Mouse (Mus musculus): ENCODE data around the gene Ikzf5. TPM values are rescaled to one million over a fixed set of nuclear protein-coding genes. Genes with fewer than 3 reads are reported as not detected.
"Not testable (repeated sequence)": the region's sequence is repeated elsewhere in the genome, so short reads cannot be mapped to it uniquely, and the experiment has no call there.

Gene Ikzf5
- polyA plus RNA-seq (2016; fragmentation: Nextera tagmentation; extraction: Ambion mirVana) = 20.2 and 21.2 TPM in 2 replicates

- peak within 1 kb of the TSS; percentile 93 for H3K27ac ChIP-seq
- whole genome bisulfite sequencing = under 1% methylated on average over 42 of the region's 42 CpGs
Observed at GRCm38 (mm10) chr7:131410416-131411058, at the start of gene Ikzf5, which contains the start of gene Acadsb. Ikzf5 (minus strand) TSS chr7:131410521. Acadsb (plus strand) TSS chr7:131410601.

GRCm38 (mm10) chr7:131456714-131457113 is 46.4 kb upstream of the Ikzf5 start:
- Histone ChIP-seq H3K27ac (no peak overlapping the region), H3K27me3 (ENCODE audit: low read depth, poor library complexity, severe bottlenecking) (no peaks in the 10 kb centered on the region), H3K36me3 (no peaks in the 10 kb centered on the region), H3K4me1 (no peaks in the 10 kb centered on the region), H3K4me3 (no peak overlapping the region), H3K9me3 (replicated peaks) (no peaks in the 10 kb centered on the region)
- WGBS = 88% methylated on average over 5 of the region's 5 CpGs
- no peak for DNase-seq (ENCODE audit: low spot score)

More at GRCm38 (mm10) chr7:131410416-131411058, at the start of gene Ikzf5, which contains the start of gene Acadsb:
- DNase-seq (ENCODE audit: low spot score) = peak; percentile 97
- Histone ChIP-seq H3K4me3 (peak within 1 kb of the TSS; percentile 90), H3K9me3 (replicated peaks) (no peaks in the 10 kb centered on the region), H3K4me1 (peaks cover 21% of the 10 kb centered on the region), H3K36me3 (peaks cover 16% of the 10 kb centered on the region), H3K27me3 (ENCODE audit: low read depth, poor library complexity, severe bottlenecking) (no peaks in the 10 kb centered on the region)

GRCm38 (mm10) chr7:131437051-131437450 is 26.7 kb upstream of the Ikzf5 start:
- H3K4me1 ChIP-seq = no peaks in the 10 kb centered on the region
- no peak for DNase-seq (ENCODE audit: low spot score)
- H3K9me3 ChIP-seq (replicated peaks) = no peaks in the 10 kb centered on the region
- H3K4me3 ChIP-seq = no peak overlapping the region
- H3K27me3 ChIP-seq (ENCODE audit: low read depth, poor library complexity, severe bottlenecking) = no peaks in the 10 kb centered on the region
- 65% methylated on average over 3 of the region's 3 CpGs for WGBS
- no peak overlapping the region for H3K27ac ChIP-seq
- H3K36me3 ChIP-seq = no peaks in the 10 kb centered on the region; the same call in 1 of the 2 replicates

- H3K4me1 ChIP-seq = no peaks in the 10 kb centered on the region
- H3K36me3 ChIP-seq = peaks cover 14% of the 10 kb centered on the region
- WGBS = 80% methylated on average over 1 of the region's 1 CpGs
- no peak overlapping the region for H3K27ac ChIP-seq
- H3K27me3 ChIP-seq (ENCODE audit: low read depth, poor library complexity, severe bottlenecking) = no peaks in the 10 kb centered on the region
- DNase-seq (ENCODE audit: low spot score) = no peak
- no peak overlapping the region for H3K4me3 ChIP-seq
- no peaks in the 10 kb centered on the region for H3K9me3 ChIP-seq (replicated peaks)
Observed at GRCm38 (mm10) chr7:131434276-131434675, 24.0 kb upstream of the Ikzf5 start.

GRCm38 (mm10) chr7:131432244-131432643 is 21.9 kb upstream of the Ikzf5 start:
- H3K36me3 ChIP-seq = peaks cover 17% of the 10 kb centered on the region
- peak; percentile 45 for DNase-seq (ENCODE audit: low spot score)

GRCm38 (mm10) chr7:131427331-131427730 is 17.0 kb upstream of the Ikzf5 start:
- Histone ChIP-seq H3K9me3 (replicated peaks) (no peaks in the 10 kb centered on the region), H3K4me1 (no peaks in the 10 kb centered on the region), H3K27ac (no peak overlapping the region), H3K27me3 (ENCODE audit: low read depth, poor library complexity, severe bottlenecking) (no peaks in the 10 kb centered on the region), H3K4me3 (no peak overlapping the region), H3K36me3 (peaks cover 21% of the 10 kb centered on the region)
- 90% methylated on average over 5 of the region's 5 CpGs for WGBS
- no peak for DNase-seq (ENCODE audit: low spot score)

More at GRCm38 (mm10) chr7:131432244-131432643, 21.9 kb upstream of the Ikzf5 start:
- H3K9me3 ChIP-seq (replicated peaks) = no peaks in the 10 kb centered on the region
- WGBS = 7% methylated on average over 1 of the region's 1 CpGs
- no peak overlapping the region for H3K27ac ChIP-seq
- no peaks in the 10 kb centered on the region for H3K4me1 ChIP-seq
- no peak overlapping the region for H3K4me3 ChIP-seq
- H3K27me3 ChIP-seq (ENCODE audit: low read depth, poor library complexity, severe bottlenecking) = no peaks in the 10 kb centered on the region

- 82% methylated on average over 2 of the region's 2 CpGs for WGBS
- Histone ChIP-seq H3K27me3 (ENCODE audit: low read depth, poor library complexity, severe bottlenecking) (no peaks in the 10 kb centered on the region), H3K36me3 (peaks cover 6% of the 10 kb centered on the region), H3K27ac (no peak overlapping the region), H3K4me1 (0 out of 2 replicates have a peak, but pooled peaks cover under 1% of the 10 kb centered on the region), H3K9me3 (replicated peaks) (no peaks in the 10 kb centered on the region), H3K4me3 (no peak overlapping the region)
- DNase-seq (ENCODE audit: low spot score) = no peak
Observed at GRCm38 (mm10) chr7:131424912-131425311, 14.6 kb upstream of the Ikzf5 start.

- Histone ChIP-seq H3K4me3 (no peak overlapping the region), H3K36me3 (no peaks in the 10 kb centered on the region), H3K9me3 (replicated peaks) (no peaks in the 10 kb centered on the region), H3K27ac (no peak overlapping the region), H3K4me1 (peaks cover 5% of the 10 kb centered on the region; the same call in 1 of the 2 replicates), H3K27me3 (ENCODE audit: low read depth, poor library complexity, severe bottlenecking) (no peaks in the 10 kb centered on the region)
- DNase-seq (ENCODE audit: low spot score) = no peak
Observed at GRCm38 (mm10) chr7:131417605-131418004, 7.3 kb upstream of the Ikzf5 start.

GRCm38 (mm10) chr7:131416742-131417141 is 6.4 kb upstream of the Ikzf5 start:
- H3K36me3 ChIP-seq; H3K4me1 ChIP-seq; H3K27ac ChIP-seq; DNase-seq (ENCODE audit: low spot score); H3K4me3 ChIP-seq; H3K9me3 ChIP-seq (replicated peaks); H3K27me3 ChIP-seq (ENCODE audit: low read depth, poor library complexity, severe bottlenecking): not testable (repeated sequence)

GRCm38 (mm10) chr7:131411941-131412270 is 1.6 kb upstream of the Ikzf5 start:
- DNase-seq (ENCODE audit: low spot score) = no peak
- Histone ChIP-seq H3K27ac (no peak overlapping the region), H3K36me3 (peaks cover 7% of the 10 kb centered on the region; the same call in 1 of the 2 replicates), H3K4me1 (peaks cover 21% of the 10 kb centered on the region), H3K4me3 (peak overlapping the region; percentile 90; the same call in 1 of the 2 replicates), H3K27me3 (ENCODE audit: low read depth, poor library complexity, severe bottlenecking) (no peaks in the 10 kb centered on the region), H3K9me3 (replicated peaks) (no peaks in the 10 kb centered on the region)
- 59% methylated on average over 2 of the region's 2 CpGs for WGBS

- whole genome bisulfite sequencing = 44% methylated on average over 10 of the region's 10 CpGs
Observed at GRCm38 (mm10) chr7:131411221-131411940, 1.1 kb upstream of the Ikzf5 start.

GRCm38 (mm10) chr7:131409988-131410385 is 334 bp downstream of the Ikzf5 start:
- Histone ChIP-seq H3K4me3 (peak overlapping the region; percentile 90), H3K27me3 (ENCODE audit: low read depth, poor library complexity, severe bottlenecking) (no peaks in the 10 kb centered on the region), H3K4me1 (peaks cover 21% of the 10 kb centered on the region), H3K27ac (peak overlapping the region; percentile 93), H3K36me3 (peaks cover 16% of the 10 kb centered on the region), H3K9me3 (replicated peaks) (no peaks in the 10 kb centered on the region)
- no peak for DNase-seq (ENCODE audit: low spot score)
- under 1% methylated on average over 38 of the region's 38 CpGs for WGBS

More at GRCm38 (mm10) chr7:131411221-131411940, 1.1 kb upstream of the Ikzf5 start:
- no peaks in the 10 kb centered on the region for H3K9me3 ChIP-seq (replicated peaks)
- H3K4me3 ChIP-seq = peak overlapping the region; percentile 90
- peaks cover 12% of the 10 kb centered on the region for H3K36me3 ChIP-seq
- no peak for DNase-seq (ENCODE audit: low spot score)
- no peak overlapping the region for H3K27ac ChIP-seq
- peaks cover 21% of the 10 kb centered on the region for H3K4me1 ChIP-seq
- no peaks in the 10 kb centered on the region for H3K27me3 ChIP-seq (ENCODE audit: low read depth, poor library complexity, severe bottlenecking)

- peak overlapping the region; percentile 93 for H3K27ac ChIP-seq
- peaks cover 16% of the 10 kb centered on the region for H3K36me3 ChIP-seq
- H3K4me1 ChIP-seq = peaks cover 21% of the 10 kb centered on the region
- peak overlapping the region; percentile 90 for H3K4me3 ChIP-seq
- H3K27me3 ChIP-seq (ENCODE audit: low read depth, poor library complexity, severe bottlenecking) = no peaks in the 10 kb centered on the region
- 8% methylated on average over 16 of the region's 16 CpGs for WGBS
- DNase-seq (ENCODE audit: low spot score) = peak; percentile 58
- no peaks in the 10 kb centered on the region for H3K9me3 ChIP-seq (replicated peaks)
Observed at GRCm38 (mm10) chr7:131409321-131409987, 867 bp downstream of the Ikzf5 start.
